Mouse (Mus musculus) 3134 (cell line): ENCODE data around the gene Chpf2.
A peak's percentile ranks its signal among the peaks of the same experiment; 100 is the strongest.
"Not testable (repeated sequence)": the region's sequence is repeated elsewhere in the genome, so short reads cannot be mapped to it uniquely, and the experiment has no call there.

Experiments used
- DNase-seq: peaks from one replicate; pipeline ENCODE4 v3.0.0-alpha.2; 2011; ENCODE audit warnings: low spot score; ENCODE audit not compliant: insufficient read length; ENCODE audit errors: extremely low read depth

Chpf2 gene

DNA sequence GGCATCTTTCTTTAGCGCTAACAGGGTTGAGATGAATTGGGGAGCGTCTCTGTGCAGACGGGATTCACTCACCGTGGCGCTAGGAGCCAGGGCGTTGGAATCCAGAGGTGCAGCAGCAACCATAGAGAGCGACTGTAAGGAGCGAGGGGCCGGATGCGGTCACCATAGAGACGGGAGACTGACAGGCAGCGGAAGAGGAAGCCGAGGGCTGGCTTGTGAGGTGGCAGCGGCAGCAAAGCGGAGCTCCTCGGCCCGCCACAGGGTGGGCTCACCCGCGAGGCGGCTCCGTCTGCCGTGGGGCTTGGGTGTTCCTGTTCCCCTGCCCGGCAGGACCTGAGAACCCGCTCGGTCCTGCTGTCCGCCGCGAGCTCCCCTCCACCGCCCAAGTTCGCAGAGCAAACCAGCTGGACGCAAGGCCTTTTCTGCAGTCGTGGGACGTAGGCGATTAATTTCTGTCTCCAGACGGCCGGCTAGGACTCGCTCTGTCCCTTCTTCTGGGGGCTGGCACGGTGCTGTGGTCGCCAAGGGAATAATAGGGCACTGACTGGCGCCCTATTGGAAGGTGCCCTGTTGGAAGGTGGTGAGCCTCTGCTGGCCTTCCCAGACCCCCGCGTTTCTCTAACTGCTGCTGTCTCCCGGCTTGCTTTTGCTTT lies at the start of gene Chpf2:
Gene Chpf2 (plus strand): TSS at position 195 of the 653 bp plus-strand sequence.
- DNase-seq: peak; percentile 77

DNA sequence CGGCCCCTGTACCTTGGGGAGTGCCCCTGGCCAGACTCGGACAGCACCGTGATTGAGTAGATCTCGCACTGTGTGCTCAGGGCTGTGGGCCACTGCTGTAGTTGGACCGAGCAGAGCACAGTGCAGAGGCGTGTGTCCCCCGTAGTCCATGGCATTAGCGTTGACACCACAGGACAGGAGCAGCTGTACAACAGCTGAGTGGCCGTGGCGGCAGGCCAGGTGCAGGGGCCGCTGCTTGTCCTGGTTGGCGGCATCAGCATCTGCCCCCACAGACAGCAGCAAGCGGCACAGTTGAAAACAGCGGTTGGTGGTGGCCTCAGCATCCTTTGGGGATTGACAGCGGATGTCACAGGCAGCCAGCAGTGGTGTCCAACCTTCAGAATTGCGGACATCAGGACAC lies 48.9 kb upstream of the Chpf2 start:
- no peak for DNase-seq

DNA sequence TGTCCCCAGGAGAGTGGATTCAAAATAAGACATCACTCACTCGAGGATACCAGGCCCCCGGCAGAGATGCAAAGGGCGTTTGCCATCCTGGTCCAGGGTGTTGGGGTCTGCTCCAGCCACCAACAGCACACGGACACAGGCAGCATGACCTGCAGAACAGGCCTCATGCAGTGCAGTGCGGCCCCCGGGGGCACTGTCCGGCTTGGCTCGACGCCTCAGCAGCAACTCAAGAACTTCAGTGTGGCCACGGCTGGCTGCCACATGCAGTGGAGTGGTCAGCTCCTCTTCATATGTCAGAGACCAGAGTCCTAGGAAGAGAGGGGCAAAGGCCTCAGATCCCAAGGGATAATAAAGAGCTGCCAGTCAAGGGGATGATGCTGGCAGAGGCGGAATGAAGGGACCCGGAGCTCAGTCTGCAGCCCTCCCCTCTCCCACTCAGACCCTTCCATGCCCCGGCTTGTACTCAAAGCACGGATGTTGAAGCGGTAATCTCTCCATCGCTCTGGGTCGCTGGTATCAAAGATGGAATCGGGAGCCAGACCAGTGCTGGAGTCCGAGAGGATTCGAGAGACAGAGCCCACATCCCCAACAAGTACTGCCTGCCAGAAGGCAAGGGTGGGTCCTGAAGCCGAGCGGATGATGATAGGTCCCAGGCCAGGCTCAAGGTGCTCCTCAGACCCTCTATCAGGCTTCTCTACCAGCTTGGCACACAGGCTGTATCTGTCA lies 46.8 kb upstream of the Chpf2 start:
- DNase-seq: no peak

DNA sequence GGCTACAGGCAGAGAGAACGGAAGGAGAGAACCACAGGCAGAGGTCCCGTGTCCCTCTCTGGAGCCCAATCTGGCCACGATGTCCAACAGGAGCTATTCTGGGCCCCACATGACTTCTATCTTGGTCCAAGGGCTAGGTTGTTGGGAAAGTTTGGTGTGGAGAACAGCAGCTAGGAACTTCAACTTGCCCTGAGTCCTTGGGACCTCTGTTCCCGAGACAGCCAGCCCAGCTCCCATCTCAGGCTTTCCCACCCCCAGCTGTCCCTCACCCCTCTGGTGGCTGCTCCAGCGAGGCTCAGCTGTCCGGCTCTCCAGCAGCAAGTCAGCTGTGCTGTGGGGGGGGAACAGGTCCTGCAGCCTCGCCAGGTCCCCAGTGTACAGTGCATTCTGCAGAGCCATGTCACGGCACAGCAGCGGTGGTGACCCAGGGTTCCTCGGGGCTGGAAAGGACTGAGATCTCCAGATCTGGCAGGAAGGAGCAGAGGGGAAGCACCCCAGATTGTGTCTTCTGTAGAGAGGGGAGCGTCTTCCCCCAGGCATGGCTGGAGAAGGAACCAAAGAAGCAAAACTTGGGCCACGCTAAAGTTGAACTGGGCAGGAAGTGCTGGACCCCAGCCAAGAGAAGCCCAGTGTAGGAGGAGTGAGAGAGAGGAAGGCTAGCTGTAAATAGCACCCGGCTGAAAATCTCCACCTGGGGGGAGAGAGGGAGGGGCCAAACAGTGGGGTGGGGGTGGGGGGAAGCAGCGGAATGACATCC lies 46.0 kb upstream of the Chpf2 start, which contains the start of gene Asb10:
Gene Asb10 (minus strand): TSS at position 592 of the 757 bp plus-strand sequence.
- DNase-seq: no peak

DNA sequence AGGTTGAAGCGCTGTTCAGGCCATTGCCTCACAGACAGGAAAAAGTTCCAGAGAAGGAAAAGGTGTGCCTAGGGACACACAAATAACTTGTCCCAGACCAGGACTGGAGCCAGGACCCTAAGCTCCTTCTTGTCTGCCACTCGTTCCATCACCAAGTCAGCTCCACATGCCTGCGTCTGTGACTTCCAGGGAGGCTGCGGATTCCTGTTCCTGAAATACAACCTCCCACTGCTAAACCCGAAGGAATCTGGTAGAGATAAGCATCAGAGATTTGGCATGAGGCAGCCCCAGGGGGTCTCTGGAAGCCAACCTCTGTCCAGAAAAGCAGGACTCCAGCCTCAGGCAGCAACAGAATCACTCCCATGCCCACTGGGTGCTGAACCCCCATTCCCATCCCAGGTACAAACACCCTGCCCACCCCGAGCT lies 45.4 kb upstream of the Chpf2 start:
- DNase-seq: no peak

DNA sequence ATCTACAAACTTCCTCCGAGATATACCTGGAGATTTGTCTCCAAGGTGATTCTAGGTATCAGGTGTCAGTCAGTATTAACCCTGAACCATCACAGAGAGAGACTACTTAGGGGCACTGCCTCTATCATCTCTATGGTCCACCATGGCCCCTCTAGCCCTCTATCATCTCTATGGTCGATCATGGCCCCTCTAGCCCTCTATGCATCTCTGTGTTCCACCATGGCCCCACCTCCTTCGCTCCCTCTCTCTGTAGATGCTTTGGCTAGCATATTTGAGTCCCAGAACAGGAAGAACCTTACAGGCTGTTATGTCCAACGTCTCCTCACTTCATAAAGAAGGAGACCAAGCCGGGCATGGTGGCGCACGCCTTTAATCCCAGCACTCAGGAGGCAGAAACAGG lies 43.9 kb upstream of the Chpf2 start:
- DNase-seq: no peak

DNA sequence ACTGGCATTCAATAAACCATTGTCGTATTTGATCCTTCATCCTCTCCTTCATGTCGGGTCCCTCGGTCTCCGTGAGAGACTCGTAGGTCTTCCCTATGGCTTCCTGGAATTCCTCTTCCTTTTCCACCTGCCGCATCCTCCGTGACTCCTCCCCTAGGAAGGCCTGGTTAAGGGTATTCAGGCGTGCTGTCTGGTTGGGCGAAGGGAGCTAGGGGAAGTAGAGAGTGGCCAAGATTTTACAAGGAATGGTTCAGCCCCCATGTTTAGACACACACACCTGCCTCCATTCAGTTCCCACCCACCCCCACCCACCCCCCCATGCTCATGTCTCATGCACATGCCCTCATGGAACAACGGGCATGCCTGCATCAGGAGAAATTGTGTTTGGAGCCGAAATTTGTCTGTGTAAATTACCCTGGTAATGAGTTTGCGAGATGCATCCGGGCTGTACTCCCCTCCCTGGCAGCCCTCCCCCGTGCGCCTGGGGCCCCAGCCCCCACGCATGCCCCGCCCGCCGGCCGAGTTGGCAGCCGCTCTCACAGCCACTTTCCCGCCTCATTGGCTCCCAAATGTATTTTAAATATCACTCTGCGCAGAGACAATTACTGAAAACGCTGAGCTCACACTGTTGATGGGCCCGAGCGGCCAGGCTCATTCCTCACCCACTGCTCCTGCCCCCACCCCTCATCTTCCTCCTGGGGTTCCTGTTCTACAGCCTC lies 35.8 kb upstream of the Chpf2 start:
- DNase-seq: no peak

DNA sequence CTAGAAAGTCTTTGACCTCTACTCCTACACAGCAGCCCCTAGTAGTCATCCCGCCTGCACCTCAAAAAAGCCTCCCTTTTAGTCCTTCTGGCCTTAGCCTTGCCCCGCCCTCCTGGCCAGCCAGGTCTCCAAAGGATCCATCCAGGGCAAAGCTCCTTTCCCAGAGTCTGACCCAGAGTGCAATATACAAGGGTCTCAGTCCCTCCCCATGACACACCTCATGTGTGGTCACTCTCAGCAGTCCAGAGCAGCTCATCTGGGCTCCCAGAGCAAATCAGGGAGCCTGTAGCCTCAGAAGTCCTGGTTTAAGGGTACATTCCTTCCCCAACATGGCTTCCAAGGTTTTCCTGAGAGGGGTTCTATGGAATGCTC lies 35.2 kb upstream of the Chpf2 start:
- no peak for DNase-seq

DNA sequence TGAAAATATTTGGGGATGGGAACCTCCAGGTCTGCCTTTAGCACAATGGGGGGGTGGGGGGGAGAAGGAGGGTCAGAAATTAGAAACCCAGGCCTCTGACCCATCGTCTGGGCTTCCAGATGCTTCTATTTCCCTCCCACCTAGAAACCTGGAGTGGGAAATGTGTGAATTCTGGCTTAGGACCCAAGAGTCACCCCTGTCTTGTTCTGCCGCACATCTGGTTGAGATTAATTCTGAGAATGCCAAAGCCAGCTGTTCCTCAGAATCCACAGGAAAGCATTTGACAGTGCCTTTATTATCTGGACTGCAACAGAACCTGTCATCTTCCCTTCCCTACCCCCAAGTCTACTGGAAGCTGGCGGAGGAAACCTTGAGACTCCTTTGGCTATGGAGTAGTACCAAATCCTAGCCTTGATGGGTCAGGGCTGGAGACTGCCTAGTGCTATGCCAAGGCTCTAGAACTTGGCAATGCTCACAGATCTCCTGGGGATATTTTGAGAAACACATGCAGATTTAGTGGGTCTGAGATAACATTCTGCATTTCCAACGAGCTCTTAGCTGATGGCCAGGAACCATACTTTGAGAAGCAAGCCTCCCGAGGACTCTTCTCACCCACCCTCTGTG lies 32.8 kb upstream of the Chpf2 start:
- DNase-seq: no peak

DNA sequence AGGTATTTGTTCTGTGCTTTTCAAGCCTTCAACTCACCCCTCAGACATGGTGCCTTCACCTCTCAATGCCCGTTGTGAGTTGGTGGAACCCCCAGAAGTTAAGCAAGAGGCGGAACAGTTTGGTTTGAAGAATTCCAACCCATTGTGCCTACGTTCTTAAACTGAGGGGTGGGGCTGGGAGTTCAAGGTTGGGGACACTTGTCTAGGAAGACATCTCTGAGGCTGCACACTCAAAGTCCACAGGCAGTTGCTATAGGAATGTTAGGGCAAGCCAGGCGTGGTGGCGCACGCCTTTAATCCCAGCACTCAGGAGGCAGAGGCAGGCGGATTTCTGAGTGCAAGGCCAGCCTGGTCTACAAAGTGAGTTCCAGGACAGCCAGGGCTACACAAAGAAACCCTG lies 31.2 kb upstream of the Chpf2 start:
- DNase-seq: not testable (repeated sequence)

DNA sequence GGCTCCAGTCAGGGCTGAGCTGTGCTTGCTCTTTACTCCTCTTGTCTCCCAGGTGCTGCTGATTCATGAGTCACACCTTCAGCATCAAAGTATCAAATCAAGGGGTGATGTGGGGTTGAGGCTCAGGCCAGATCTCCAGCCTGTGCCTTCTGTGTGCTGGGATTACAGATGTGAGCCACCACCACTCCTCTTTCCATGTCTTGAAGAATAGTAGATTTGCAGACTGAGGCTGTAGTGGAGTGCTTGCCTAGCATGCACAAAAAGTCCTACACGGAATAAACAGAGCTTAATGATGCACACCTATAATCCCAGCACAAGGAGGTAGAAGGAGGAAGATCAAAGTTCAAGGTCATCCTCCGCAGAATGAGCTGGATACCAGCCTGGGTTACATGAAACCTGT lies 29.8 kb upstream of the Chpf2 start, which contains the start of gene 4931409K22Rik:
Gene 4931409K22Rik (minus strand): TSS at position 101 of the 400 bp plus-strand sequence.
- no peak for DNase-seq

DNA sequence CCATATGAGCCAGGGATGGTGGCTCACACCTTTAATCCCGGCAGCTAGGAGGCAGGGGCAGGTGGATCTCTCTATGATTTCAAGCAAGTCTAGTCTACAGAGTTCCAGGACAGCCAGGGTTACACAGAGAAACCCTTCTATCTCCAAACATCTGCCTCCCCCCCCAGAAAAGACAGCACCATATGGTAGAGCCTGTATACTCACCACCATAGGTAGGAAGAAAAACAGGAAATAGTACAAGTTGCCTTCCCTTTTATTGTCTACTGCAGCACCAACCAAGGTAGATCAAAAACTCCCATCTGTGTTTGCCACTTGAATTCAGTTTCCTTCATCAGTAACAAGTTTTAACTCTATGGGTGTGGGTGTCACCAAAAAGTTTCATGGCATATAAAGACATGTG lies 10.6 kb upstream of the Chpf2 start:
- no peak for DNase-seq

DNA sequence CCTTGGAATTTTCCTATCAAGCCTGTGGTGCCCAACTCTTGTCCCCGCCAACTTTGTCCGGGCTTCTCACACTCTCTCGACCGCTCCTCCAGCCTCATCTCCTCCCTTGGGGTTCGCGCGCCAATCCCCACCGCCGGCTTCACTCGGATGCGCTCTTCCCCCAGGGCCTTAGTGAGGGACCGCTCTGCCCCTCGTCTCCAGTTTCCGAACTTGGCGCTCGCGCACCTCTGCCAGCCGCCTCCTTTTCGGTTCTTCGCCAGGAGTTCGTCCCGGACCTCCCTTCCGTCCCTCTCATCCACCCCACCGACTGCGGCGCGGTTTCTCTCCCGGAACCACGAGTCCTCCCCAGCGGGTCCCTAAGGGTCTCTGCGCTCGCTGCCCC lies 9.7 kb upstream of the Chpf2 start:
- no peak for DNase-seq

DNA sequence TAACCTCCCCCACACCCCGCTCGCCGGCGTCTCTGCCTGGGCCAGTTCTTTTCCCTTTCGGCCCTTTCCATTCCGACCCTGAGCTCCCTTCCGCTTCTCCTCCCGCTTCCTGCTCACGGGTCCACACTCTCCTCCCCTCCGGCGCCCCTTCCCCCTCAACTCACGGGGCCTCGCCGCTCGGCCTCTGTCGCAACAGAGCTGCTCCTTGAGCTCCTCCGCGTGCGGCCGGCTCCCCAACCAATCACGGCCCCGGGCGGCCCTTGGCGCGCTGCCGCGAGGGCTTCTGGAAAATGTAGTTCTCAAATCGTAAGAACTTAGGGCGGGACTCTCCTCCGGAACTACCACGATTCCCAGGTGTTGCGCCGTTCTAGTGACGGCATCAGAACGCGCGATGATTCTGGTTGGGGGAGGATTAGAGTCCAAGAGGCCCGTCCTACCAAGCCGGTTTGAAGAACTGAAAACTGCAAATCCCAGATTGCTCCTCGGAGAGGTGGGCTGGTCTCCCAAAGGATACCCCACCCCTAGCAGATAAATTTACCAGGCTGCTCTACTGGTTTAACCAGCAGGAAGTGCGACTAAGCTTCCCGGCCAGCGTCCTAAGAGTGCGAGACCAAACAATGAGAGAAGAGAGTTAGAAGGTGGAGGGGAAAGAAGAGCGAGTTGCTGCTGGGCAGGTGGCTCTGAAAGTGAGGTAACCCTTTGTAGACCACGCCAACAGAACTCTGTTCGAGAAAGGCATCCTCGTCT lies 9.2 kb upstream of the Chpf2 start, which contains the start of gene Abcf2:
Gene Abcf2 (minus strand): TSS at position 285 of the 747 bp plus-strand sequence.
- DNase-seq: peak; percentile 100

DNA sequence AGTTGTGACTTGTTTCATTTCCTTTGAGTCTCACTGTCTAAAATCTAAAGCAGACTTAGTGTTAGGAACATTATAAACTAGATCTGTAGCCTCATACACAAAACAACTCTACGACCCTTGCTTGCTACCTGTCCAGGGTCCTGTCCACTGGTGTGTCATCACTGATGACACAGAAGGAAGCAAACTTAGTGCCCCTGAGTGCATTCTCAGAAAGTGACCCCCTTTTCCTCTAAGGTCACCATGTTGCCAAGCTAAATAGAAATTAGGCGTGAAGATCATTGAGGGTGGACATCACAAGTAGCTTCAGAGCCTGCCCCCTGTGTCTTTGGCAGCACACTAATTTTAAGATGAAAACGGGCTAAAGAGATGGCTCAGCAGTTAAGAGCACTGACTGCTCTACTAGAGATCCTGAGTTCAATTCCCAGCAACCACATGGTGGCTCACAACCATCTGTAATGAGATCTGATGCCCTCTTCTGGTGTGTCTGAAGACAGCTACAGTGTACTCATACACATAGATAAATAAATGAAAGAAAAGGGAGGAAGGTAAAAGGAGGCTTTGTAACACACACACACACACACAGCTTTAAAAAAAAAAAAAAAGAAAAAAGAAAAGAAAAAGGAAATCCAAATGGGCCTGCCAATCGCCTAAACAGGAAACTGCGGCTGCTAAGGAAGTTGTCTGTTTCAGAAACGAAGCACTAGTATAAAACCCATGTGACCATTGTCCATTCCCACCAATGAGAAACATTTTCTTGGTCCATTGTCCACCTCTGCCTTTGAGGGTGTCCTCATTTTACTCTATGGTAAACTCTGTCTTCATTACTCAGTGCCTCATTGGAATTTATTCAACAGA lies 8.2 kb upstream of the Chpf2 start:
- DNase-seq: no peak

DNA sequence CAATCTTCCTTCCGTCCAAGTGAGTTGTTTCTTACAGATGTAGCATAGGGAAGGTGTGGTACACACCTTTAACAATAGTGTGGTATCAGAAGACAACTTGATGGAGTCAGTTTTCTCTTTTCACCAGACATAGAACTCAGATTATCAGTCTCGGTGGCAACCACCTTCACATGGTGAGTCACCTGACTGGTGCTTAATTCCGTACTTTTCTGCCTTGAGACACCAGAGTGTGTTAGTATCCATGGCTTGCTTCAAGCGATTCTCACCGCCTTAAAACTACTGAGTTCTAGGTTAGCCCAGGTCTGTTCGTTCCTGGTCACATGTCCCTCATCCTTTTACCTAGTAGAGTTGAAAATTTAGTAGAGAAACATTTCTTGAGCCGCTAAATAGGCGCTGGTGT lies 435 bp upstream of the Chpf2 start:
- DNase-seq: no peak

DNA sequence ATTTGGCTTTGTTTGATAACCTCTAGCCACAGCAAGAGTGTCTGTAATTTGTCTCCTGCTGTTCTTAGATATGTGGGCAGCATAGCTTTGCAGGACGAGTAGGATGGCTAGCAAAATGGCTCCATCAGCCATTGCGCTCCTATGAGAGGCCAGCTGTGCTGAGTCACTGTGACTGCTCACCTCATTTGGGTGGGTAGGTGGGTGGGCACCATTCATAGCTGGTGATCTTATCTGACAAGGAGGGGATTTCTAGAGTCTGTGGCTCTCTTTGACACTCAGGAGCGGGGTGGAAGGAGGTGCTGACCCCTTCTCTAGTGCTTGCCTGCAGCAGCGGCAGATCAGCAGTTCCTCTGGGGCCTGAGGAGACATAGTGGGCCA lies 648 bp downstream of the Chpf2 start:
- no peak for DNase-seq

DNA sequence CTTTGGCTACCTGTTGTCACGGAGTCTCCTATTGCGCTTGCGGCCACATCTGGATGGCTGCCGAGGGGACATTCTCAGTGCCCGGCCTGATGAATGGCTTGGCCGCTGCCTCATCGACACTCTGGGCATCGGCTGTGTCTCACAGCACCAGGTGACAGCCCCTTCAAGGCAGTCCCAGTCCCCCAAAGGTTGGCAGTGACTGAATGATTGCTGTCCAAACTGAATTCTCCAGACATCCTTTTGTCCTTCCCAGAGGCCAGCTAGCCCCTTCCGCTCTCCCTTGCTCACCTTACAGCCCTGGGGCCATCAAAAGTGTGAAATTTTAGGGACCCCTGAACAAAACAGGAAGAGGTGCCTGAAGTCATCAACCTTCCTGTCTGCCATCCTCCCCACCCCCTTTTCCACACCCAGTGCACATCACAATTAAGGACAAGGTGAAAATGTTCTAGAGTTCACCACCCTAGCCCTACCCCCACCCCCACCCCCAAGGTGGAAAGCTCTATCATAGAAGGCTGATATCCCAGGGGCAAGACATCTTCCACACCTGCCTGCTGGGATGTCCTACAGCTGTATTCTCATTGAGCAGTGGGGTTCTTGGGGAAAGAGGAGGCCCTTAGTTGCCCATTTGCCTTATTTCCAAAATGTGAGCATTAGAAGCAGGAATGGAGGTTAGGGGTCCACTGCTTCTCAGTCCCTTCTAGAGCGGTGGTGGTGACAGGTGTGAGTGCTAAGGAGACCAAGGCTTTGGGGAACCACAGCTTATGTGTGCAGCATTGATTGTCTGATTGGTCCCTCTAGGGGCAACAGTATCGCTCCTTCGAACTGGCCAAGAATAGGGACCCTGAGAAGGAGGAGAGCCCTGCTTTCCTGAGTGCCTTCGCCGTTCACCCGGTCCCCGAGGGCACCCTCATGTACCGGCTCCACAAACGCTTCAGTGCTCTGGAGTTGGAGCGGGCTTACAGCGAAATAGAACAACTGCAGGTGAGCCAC lies 3.3 kb downstream of the Chpf2 start:
- no peak for DNase-seq
